In genomic region chr13:37440593-37441307, GRCm38 (mm10) we compare ENCODE assay signal across 10 mouse cellular contexts.
DNase-seq lines count a peak whose midpoint lies in the region; ATAC-seq and TF ChIP-seq lines count a peak whose summit lies in the region.
"Had no signal": no experiment of that assay in that cellular context is flagged by ENCODE, and none has a peak within 500 bp of the region (broad histone marks: within the 10 kb centered on the region; RNA-seq: fewer than 3 reads in every experiment).

No protein-coding gene starts in this region.

- H3K9me3 ChIP-seq in kidney, embryonic 14.5 days (ENCODE audit: control insufficient read depth, low read length), result no peaks in the 10 kb centered on the region
- no peaks in the 10 kb centered on the region for H3K9me3 ChIP-seq in E14TG2a.4 (ENCODE audit: low read length)
- H3K9me3 ChIP-seq in lung, postnatal 0 days (ENCODE audit: low read length), result no peaks in the 10 kb centered on the region
- H3K9me3 ChIP-seq in forebrain, postnatal 0 days (ENCODE audit: low read length), result no peaks in the 10 kb centered on the region
- H3K9me3 ChIP-seq in liver, embryonic 11.5 days (ENCODE audit: control insufficient read depth, low read length), result no peaks in the 10 kb centered on the region

- peaks cover 9% of the 10 kb centered on the region; the same call in 1 of the 2 replicates for H3K27me3 ChIP-seq in kidney, embryonic 14.5 days (ENCODE audit: control insufficient read depth, insufficient read depth, low read length)
- H3K27me3 ChIP-seq in E14TG2a.4 (ENCODE audit: insufficient read depth, low read length), result no peaks in the 10 kb centered on the region; the same call in 1 of the 2 replicates
- no peaks in the 10 kb centered on the region for H3K27me3 ChIP-seq in lung, postnatal 0 days (replicated peaks; ENCODE audit: insufficient read depth, low read length)
- H3K27me3 ChIP-seq in forebrain, postnatal 0 days (ENCODE audit: insufficient read depth, low read length), result peaks cover 15% of the 10 kb centered on the region; the same call in 1 of the 2 replicates
- peaks cover 5% of the 10 kb centered on the region; the same call in 1 of the 2 replicates for H3K27me3 ChIP-seq in liver, embryonic 11.5 days (replicated peaks; ENCODE audit: control insufficient read depth, insufficient read depth, low read length)

- no peak for TF ChIP-seq CTCF in E14TG2a.4 (conservative IDR thresholded peaks at IDR 0.05; ENCODE audit: low read length)
- TF ChIP-seq CTCF in embryonic fibroblast, embryonic 13.5 days (IDR thresholded peaks at IDR 0.05; ENCODE audit: borderline replicate concordance, insufficient read depth, low read length), result no peak
- no peak for TF ChIP-seq CTCF in lung, postnatal 0 days (IDR thresholded peaks at IDR 0.05)
- TF ChIP-seq CTCF in forebrain, postnatal 0 days (IDR thresholded peaks at IDR 0.05; ENCODE audit: low read depth), result no peak

- ATAC-seq in kidney, embryonic 14.5 days (ENCODE audit: low FRiP score, low TSS enrichment), result 0 out of 2 replicates have a peak, but pooled peaks have one; percentile 6
- ATAC-seq in lung, postnatal 0 days, result peak; percentile 76
- no peak for ATAC-seq in forebrain, postnatal 0 days
- no peak for ATAC-seq in liver, embryonic 11.5 days (replicated peaks; ENCODE audit: low FRiP score)

- no peak overlapping the region for H3K4me2 ChIP-seq in kidney, embryonic 14.5 days (replicated peaks; ENCODE audit: low read depth, low read length)
- no peak overlapping the region for H3K4me2 ChIP-seq in lung, postnatal 0 days (replicated peaks; ENCODE audit: low read depth, low read length)
- H3K4me2 ChIP-seq in forebrain, postnatal 0 days (ENCODE audit: low read depth), result no peak overlapping the region
- H3K4me2 ChIP-seq in liver, embryonic 11.5 days, result no peak overlapping the region

- 58% methylated on average over 11 of the region's 11 CpGs for WGBS in kidney, embryonic 14.5 days
- 26% methylated on average over 11 of the region's 11 CpGs for WGBS in lung, postnatal 0 days
- 65% methylated on average over 11 of the region's 11 CpGs for WGBS in forebrain, postnatal 0 days
- WGBS in liver, embryonic 11.5 days, result 39% methylated on average over 11 of the region's 11 CpGs

- no peak overlapping the region for H3K4me3 ChIP-seq in kidney, embryonic 14.5 days (ENCODE audit: low read length)
- H3K4me3 ChIP-seq in E14TG2a.4 (replicated peaks; ENCODE audit: low read length), result peak overlapping the region; percentile 62
- H3K4me3 ChIP-seq in embryonic fibroblast, embryonic 13.5 days (ENCODE audit: insufficient read depth, low read length), result no peak overlapping the region
- no peak overlapping the region for H3K4me3 ChIP-seq in lung, postnatal 0 days (ENCODE audit: low read depth, low read length)
- H3K4me3 ChIP-seq in forebrain, postnatal 0 days (ENCODE audit: low read depth, low read length), result no peak overlapping the region
- no peak overlapping the region for H3K4me3 ChIP-seq in liver, embryonic 11.5 days (ENCODE audit: low read depth, low read length)

- no peak for DNase-seq in kidney, postnatal 14 days
- DNase-seq in lung, postnatal 0 days (ENCODE audit: low spot score), result peak; percentile 89
- no peak for DNase-seq in forebrain, postnatal 0 days
- no peak for DNase-seq in adrenal gland, adult 18-20 months (ENCODE audit: low spot score in 2 of 2)
- no peak for DNase-seq in liver, embryonic 11.5 days (ENCODE audit: low spot score)
- DNase-seq: right cerebral cortex, postnatal 25 days had no signal

- H3K27ac ChIP-seq in kidney, embryonic 14.5 days (ENCODE audit: low read depth, low read length), result no peak overlapping the region
- peak overlapping the region; percentile 87 for H3K27ac ChIP-seq in embryonic fibroblast, embryonic 13.5 days (ENCODE audit: insufficient read depth, low read length)
- H3K27ac ChIP-seq in lung, postnatal 0 days (ENCODE audit: low read length), result peak overlapping the region; percentile 87
- no peak overlapping the region for H3K27ac ChIP-seq in forebrain, postnatal 0 days (ENCODE audit: low read depth, low read length)
- no peak overlapping the region for H3K27ac ChIP-seq in liver, embryonic 11.5 days (ENCODE audit: low read depth, low read length)
- H3K27ac ChIP-seq: liver, embryonic 14.5 days had no signal

- no peaks in the 10 kb centered on the region for H3K36me3 ChIP-seq in kidney, embryonic 14.5 days (ENCODE audit: control insufficient read depth, insufficient read depth, low read length)
- H3K36me3 ChIP-seq in E14TG2a.4 (ENCODE audit: insufficient read depth, low read length), result no peaks in the 10 kb centered on the region
- H3K36me3 ChIP-seq in lung, postnatal 0 days (ENCODE audit: insufficient read depth, low read length), result no peaks in the 10 kb centered on the region
- H3K36me3 ChIP-seq in forebrain, postnatal 0 days (ENCODE audit: insufficient read depth), result no peaks in the 10 kb centered on the region
- H3K36me3 ChIP-seq in liver, embryonic 11.5 days (ENCODE audit: control insufficient read depth, insufficient read depth, low read length), result no peaks in the 10 kb centered on the region

- peak; percentile 74 for TF ChIP-seq EP300 in lung, postnatal 0 days (IDR thresholded peaks at IDR 0.05)

- no peak overlapping the region for H3K9ac ChIP-seq in kidney, embryonic 14.5 days (ENCODE audit: low read depth, low read length)
- H3K9ac ChIP-seq in lung, postnatal 0 days (replicated peaks; ENCODE audit: low read depth), result no peak overlapping the region
- H3K9ac ChIP-seq in forebrain, postnatal 0 days, result no peak overlapping the region
- H3K9ac ChIP-seq in liver, embryonic 11.5 days (ENCODE audit: low read depth, low read length), result no peak overlapping the region
- H3K9ac ChIP-seq: liver, embryonic 14.5 days had no signal

- TF ChIP-seq POLR2A in embryonic fibroblast, embryonic 13.5 days (IDR thresholded peaks at IDR 0.05; ENCODE audit: low read depth, low read length), result peak; percentile 36; the same call in 1 of the 2 replicates

- peaks cover 23% of the 10 kb centered on the region for H3K4me1 ChIP-seq in kidney, embryonic 14.5 days (ENCODE audit: control insufficient read depth, insufficient read depth, low read length)
- H3K4me1 ChIP-seq in E14TG2a.4 (replicated peaks; ENCODE audit: low read depth, low read length), result peaks cover 75% of the 10 kb centered on the region
- peaks cover 7% of the 10 kb centered on the region for H3K4me1 ChIP-seq in embryonic fibroblast, embryonic 13.5 days (ENCODE audit: control insufficient read depth, insufficient read depth, low read length)
- H3K4me1 ChIP-seq in lung, postnatal 0 days (ENCODE audit: insufficient read depth, low read depth, low read length), result peaks cover 18% of the 10 kb centered on the region; the same call in 1 of the 2 replicates
- H3K4me1 ChIP-seq in forebrain, postnatal 0 days (ENCODE audit: insufficient read depth), result peaks cover 4% of the 10 kb centered on the region; the same call in 1 of the 2 replicates
- H3K4me1 ChIP-seq in liver, embryonic 11.5 days (replicated peaks; ENCODE audit: control insufficient read depth, insufficient read depth, low read length), result 0 out of 2 replicates have a peak, but pooled peaks cover 6% of the 10 kb centered on the region

Comparison
In these comparisons a context has a peak if more than half of its experiments do, and no peak if none do; other contexts are left out.
1. ATAC-seq: peak in kidney, embryonic 14.5 days (single experiment) and lung, postnatal 0 days (single experiment); none in forebrain, postnatal 0 days (single experiment) and liver, embryonic 11.5 days (single experiment).
2. H3K27ac ChIP-seq: peak in embryonic fibroblast, embryonic 13.5 days (single experiment) and lung, postnatal 0 days (single experiment); none in kidney, embryonic 14.5 days (single experiment), forebrain, postnatal 0 days (single experiment) and liver, embryonic 11.5 days (single experiment).